Mouse (Mus musculus) heart, adult 2 months (tissue): ENCODE data around the gene Slc44a3. TPM values are rescaled to one million over a fixed set of nuclear protein-coding genes. Genes with fewer than 3 reads are reported as not detected.

Source experiments
- DNase-seq, 2 experiments: peaks; one replicate each; pipeline ENCODE4 v3.0.0; 2021
- H3K27ac ChIP-seq: fragments of 200-600 bp; 2 replicates; pipeline ENCODE4 v1.8.1; 2022
- H3K27me3 ChIP-seq: fragments of 200-500 bp; 2 replicates; pipeline ENCODE4 v1.6.1; 2012; ENCODE audit warnings: mild to moderate bottlenecking, low read length, inconsistent platforms, mixed read lengths; ENCODE audit not compliant: control insufficient read depth, insufficient read depth
- H3K36me3 ChIP-seq: fragments of 200-500 bp; 2 replicates; pipeline ENCODE4 v1.6.1; 2012; ENCODE audit warnings: low read length, inconsistent platforms; ENCODE audit not compliant: control insufficient read depth, insufficient read depth
- H3K4me1 ChIP-seq: fragments of 200-500 bp; 2 replicates; pipeline ENCODE4 v1.6.1; 2011; ENCODE audit warnings: low read length; ENCODE audit not compliant: control insufficient read depth, insufficient read depth
- H3K4me3 ChIP-seq: fragments of 200-600 bp; 2 replicates; pipeline ENCODE4 v1.8.1; 2022
- H3K79me2 ChIP-seq: fragments of 200-500 bp; replicated peaks from 2 replicates; pipeline ENCODE4 v1.6.1; 2012; ENCODE audit warnings: mild to moderate bottlenecking, inconsistent platforms, low read length, moderate library complexity, mixed read lengths; ENCODE audit not compliant: control insufficient read depth, insufficient read depth
- H3K9ac ChIP-seq: fragments of 200-500 bp; 2 replicates; pipeline ENCODE4 v1.6.1; 2012; ENCODE audit warnings: low read depth, mild to moderate bottlenecking, control low read depth, inconsistent platforms, low read length, mixed read lengths
- CTCF ChIP-seq: fragments of 200-600 bp; IDR thresholded peaks from 2 replicates; pipeline ENCODE4 v1.8.1; 2022; ENCODE audit warnings: antibody characterized with exemption, mild to moderate bottlenecking, moderate library complexity
- EP300 ChIP-seq: fragments of 200-500 bp; IDR thresholded peaks from 2 replicates; pipeline ENCODE4 v1.6.1; 2011; ENCODE audit warnings: low read depth, low read length, control low read depth; ENCODE audit not compliant: insufficient read depth
- POLR2A ChIP-seq: fragments of 200-500 bp; IDR thresholded peaks from 2 replicates; pipeline ENCODE4 v1.6.1; 2011; ENCODE audit warnings: mild to moderate bottlenecking, low read depth, low read length, control low read depth; ENCODE audit not compliant: insufficient read depth
- WGBS: fragments of 180-500 bp; shearing (Covaris S2); methylation state at CpG from one replicate; pipeline ENCODE4 v1.1.7; 2018; 5-methylcytosine and 5-hydroxymethylcytosine counted together
- intact Hi-C: fragments of 180-260 bp; cut with DNase I; formaldehyde crosslinking; loops from one replicate; pipeline ENCODE4 v1.15.1; 2025
- polyA plus RNA-seq: library from polyadenylated mRNA; depleted of rRNA; stranded (reverse); fragments of >200 nt; gene quantifications from 2 replicates; pipeline ENCODE4 v1.2.3, GENCODE M21; 2012
- total RNA-seq, 2 experiments: library from RNA; stranded (reverse); gene quantifications; 2 replicates each; pipeline ENCODE4 v1.2.3; 2021

Gene Slc44a3
- total and polyA plus RNA-seq, 3 experiments, result 1.1 TPM; not detected in 2

GRCm38 (mm10) chr3:121576367-121576766 lies 44.2 kb upstream of the Slc44a3 start:
- Histone ChIP-seq H3K9ac (no peak overlapping the region), H3K4me1 (peaks cover 6% of the 10 kb centered on the region), H3K27ac (no peak overlapping the region), H3K79me2 (no peaks in the 10 kb centered on the region), H3K36me3 (no peaks in the 10 kb centered on the region), H3K27me3 (no peaks in the 10 kb centered on the region), H3K4me3 (no peak overlapping the region)
- whole genome bisulfite sequencing, result 81% methylated on average over 6 of the region's 6 CpGs
- no peak for DNase-seq
- no peak for TF ChIP-seq POLR2A
- TF ChIP-seq CTCF, result no peak
- TF ChIP-seq EP300, result no peak
- intact Hi-C loops, result no loop called here

- Histone ChIP-seq H3K27me3 (no peaks in the 10 kb centered on the region), H3K79me2 (no peaks in the 10 kb centered on the region), H3K4me3 (no peak overlapping the region), H3K36me3 (no peaks in the 10 kb centered on the region), H3K27ac (no peak overlapping the region; the same call in 1 of the 2 replicates), H3K4me1 (peaks cover 6% of the 10 kb centered on the region), H3K9ac (no peak overlapping the region)
- TF ChIP-seq POLR2A (no peak), CTCF (no peak), EP300 (no peak)
- 76% methylated on average over 4 of the region's 4 CpGs for WGBS
- DNase-seq, result no peak
- intact Hi-C loops, result loop anchor here (2.0 kb wide), 1 partner anchor 60 kb away; no protein-coding TSS in a partner anchor
Observed at GRCm38 (mm10) chr3:121574386-121574785, 42.2 kb upstream of the Slc44a3 start.

- intact Hi-C loops, result loop anchor here (2.0 kb wide), 1 partner anchor 61 kb away; no protein-coding TSS in a partner anchor
- Histone ChIP-seq H3K4me1 (peaks cover 6% of the 10 kb centered on the region), H3K27ac (no peak overlapping the region), H3K9ac (no peak overlapping the region), H3K79me2 (no peaks in the 10 kb centered on the region), H3K4me3 (no peak overlapping the region), H3K36me3 (no peaks in the 10 kb centered on the region), H3K27me3 (no peaks in the 10 kb centered on the region)
- TF ChIP-seq CTCF, result peak; percentile 40
- no peak for TF ChIP-seq EP300
- 36% methylated on average over 7 of the region's 7 CpGs for WGBS
- peak; percentile 40 for DNase-seq
Observed at GRCm38 (mm10) chr3:121573858-121574257, 41.7 kb upstream of the Slc44a3 start.

- Histone ChIP-seq H3K4me1 (peaks cover 2% of the 10 kb centered on the region; the same call in 1 of the 2 replicates), H3K4me3 (no peak overlapping the region), H3K9ac (no peak overlapping the region), H3K79me2 (no peaks in the 10 kb centered on the region), H3K36me3 (no peaks in the 10 kb centered on the region), H3K27me3 (no peaks in the 10 kb centered on the region), H3K27ac (no peak overlapping the region)
- WGBS, result 73% methylated on average over 4 of the region's 4 CpGs
- TF ChIP-seq POLR2A (no peak), CTCF (no peak), EP300 (no peak)
- no peak for DNase-seq
- intact Hi-C loops, result no loop called here
Observed at GRCm38 (mm10) chr3:121571491-121571890, 39.3 kb upstream of the Slc44a3 start.

- TF ChIP-seq POLR2A, result no peak
- no peak for TF ChIP-seq CTCF
- no peak for TF ChIP-seq EP300
- 69% methylated on average over 11 of the region's 11 CpGs for WGBS
Observed at GRCm38 (mm10) chr3:121570623-121571022, 38.4 kb upstream of the Slc44a3 start.

GRCm38 (mm10) chr3:121569767-121570166 lies 37.6 kb upstream of the Slc44a3 start:
- H3K36me3 ChIP-seq, result no peaks in the 10 kb centered on the region
- H3K27me3 ChIP-seq, result no peaks in the 10 kb centered on the region
- intact Hi-C loops, result no loop called here
- no peak overlapping the region for H3K9ac ChIP-seq
- TF ChIP-seq CTCF (no peak), EP300 (no peak), POLR2A (no peak)
- no peaks in the 10 kb centered on the region; the same call in 1 of the 2 replicates for H3K4me1 ChIP-seq
- H3K4me3 ChIP-seq, result no peak overlapping the region
- H3K27ac ChIP-seq, result no peak overlapping the region
- WGBS, result 85% methylated on average over 5 of the region's 5 CpGs
- no peak for DNase-seq
- H3K79me2 ChIP-seq, result no peaks in the 10 kb centered on the region

More at GRCm38 (mm10) chr3:121570623-121571022, 38.4 kb upstream of the Slc44a3 start:
- H3K4me1 ChIP-seq, result no peaks in the 10 kb centered on the region; the same call in 1 of the 2 replicates
- intact Hi-C loops, result no loop called here
- H3K27ac ChIP-seq, result no peak overlapping the region
- DNase-seq, result no peak
- H3K79me2 ChIP-seq, result no peaks in the 10 kb centered on the region
- no peaks in the 10 kb centered on the region for H3K27me3 ChIP-seq
- H3K4me3 ChIP-seq, result no peak overlapping the region
- no peak overlapping the region for H3K9ac ChIP-seq
- H3K36me3 ChIP-seq, result no peaks in the 10 kb centered on the region
